Mouse (Mus musculus): ENCODE results near the gene Flrt1. TPM values are rescaled to one million over a fixed set of nuclear protein-coding genes. Genes with fewer than 3 reads are reported as not detected.

Flrt1 gene
- polyA plus RNA-seq, 1 experiment from 2014 or later, result 0.60 TPM

- Histone ChIP-seq H3K4me1 (replicated peaks; ENCODE audit: control insufficient read depth, insufficient read depth, low read length) (peaks cover 23% of the 10 kb centered on the region), H3K9me3 (ENCODE audit: control insufficient read depth, low read length) (no peaks in the 10 kb centered on the region), H3K27ac (ENCODE audit: low read depth, low read length) (no peak overlapping the region), H3K4me2 (no peak overlapping the region), H3K9ac (ENCODE audit: low read depth, low read length) (no peak overlapping the region), H3K27me3 (replicated peaks; ENCODE audit: control insufficient read depth, insufficient read depth, low read length) (peaks cover 49% of the 10 kb centered on the region), H3K36me3 (ENCODE audit: control insufficient read depth, insufficient read depth, low read length) (no peaks in the 10 kb centered on the region), H3K4me3 (ENCODE audit: low read depth, low read length) (no peak overlapping the region)
- WGBS, result 31% methylated on average over 14 of the region's 14 CpGs
- ATAC-seq (replicated peaks; ENCODE audit: low FRiP score) (0 out of 2 replicates have a peak, but pooled peaks have one; percentile 18), DNase-seq (ENCODE audit: low spot score) (no peak)
These were observed 31.4 kb upstream of the Flrt1 start for GRCm38 (mm10) chr19:7136714-7137498.

GRCm38 (mm10) chr19:7136016-7136415, 30.5 kb upstream of the Flrt1 start:
- 0 out of 2 replicates have a peak overlapping the region, but pooled peaks have one; percentile 13 for H3K27ac ChIP-seq (ENCODE audit: low read depth, low read length)
- no peak for DNase-seq (ENCODE audit: low spot score)

GRCm38 (mm10) chr19:7135525-7135924, 30.0 kb upstream of the Flrt1 start:
- Histone ChIP-seq H3K4me1 (replicated peaks; ENCODE audit: control insufficient read depth, insufficient read depth, low read length) (peaks cover 23% of the 10 kb centered on the region), H3K36me3 (ENCODE audit: control insufficient read depth, insufficient read depth, low read length) (no peaks in the 10 kb centered on the region), H3K27ac (ENCODE audit: low read depth, low read length) (0 out of 2 replicates have a peak overlapping the region, but pooled peaks have one; percentile 40), H3K9ac (ENCODE audit: low read depth, low read length) (no peak overlapping the region), H3K27me3 (replicated peaks; ENCODE audit: control insufficient read depth, insufficient read depth, low read length) (peaks cover 44% of the 10 kb centered on the region), H3K9me3 (ENCODE audit: control insufficient read depth, low read length) (no peaks in the 10 kb centered on the region), H3K4me2 (no peak overlapping the region), H3K4me3 (ENCODE audit: low read depth, low read length) (no peak overlapping the region)
- WGBS, result 16% methylated on average over 9 of the region's 9 CpGs
- DNase-seq (ENCODE audit: low spot score) (no peak), ATAC-seq (replicated peaks; ENCODE audit: low FRiP score) (no peak)

More at GRCm38 (mm10) chr19:7136016-7136415, 30.5 kb upstream of the Flrt1 start:
- Histone ChIP-seq H3K9ac (ENCODE audit: low read depth, low read length) (no peak overlapping the region), H3K4me3 (ENCODE audit: low read depth, low read length) (no peak overlapping the region), H3K4me2 (no peak overlapping the region), H3K4me1 (replicated peaks; ENCODE audit: control insufficient read depth, insufficient read depth, low read length) (peaks cover 23% of the 10 kb centered on the region), H3K9me3 (ENCODE audit: control insufficient read depth, low read length) (no peaks in the 10 kb centered on the region), H3K27me3 (replicated peaks; ENCODE audit: control insufficient read depth, insufficient read depth, low read length) (peaks cover 44% of the 10 kb centered on the region), H3K36me3 (ENCODE audit: control insufficient read depth, insufficient read depth, low read length) (no peaks in the 10 kb centered on the region)
- no peak for ATAC-seq (replicated peaks; ENCODE audit: low FRiP score)
- WGBS, result 22% methylated on average over 9 of the region's 9 CpGs

GRCm38 (mm10) chr19:7134631-7135091, 29.1 kb upstream of the Flrt1 start:
- 0 out of 2 replicates have a peak, but pooled peaks have one; percentile 15 for ATAC-seq (replicated peaks; ENCODE audit: low FRiP score)
- DNase-seq (ENCODE audit: low spot score), result no peak
- Histone ChIP-seq H3K4me3 (ENCODE audit: low read depth, low read length) (no peak overlapping the region), H3K4me1 (replicated peaks; ENCODE audit: control insufficient read depth, insufficient read depth, low read length) (peaks cover 27% of the 10 kb centered on the region), H3K9ac (ENCODE audit: low read depth, low read length) (no peak overlapping the region), H3K36me3 (ENCODE audit: control insufficient read depth, insufficient read depth, low read length) (no peaks in the 10 kb centered on the region), H3K9me3 (ENCODE audit: control insufficient read depth, low read length) (no peaks in the 10 kb centered on the region), H3K27me3 (replicated peaks; ENCODE audit: control insufficient read depth, insufficient read depth, low read length) (peaks cover 38% of the 10 kb centered on the region), H3K27ac (ENCODE audit: low read depth, low read length) (peak overlapping the region; percentile 40; the same call in 1 of the 2 replicates), H3K4me2 (no peak overlapping the region)
- WGBS, result 30% methylated on average over 17 of the region's 17 CpGs

GRCm38 (mm10) chr19:7133436-7133835, 27.9 kb upstream of the Flrt1 start:
- Histone ChIP-seq H3K4me1 (replicated peaks; ENCODE audit: control insufficient read depth, insufficient read depth, low read length) (peaks cover 32% of the 10 kb centered on the region), H3K9ac (ENCODE audit: low read depth, low read length) (no peak overlapping the region), H3K36me3 (ENCODE audit: control insufficient read depth, insufficient read depth, low read length) (no peaks in the 10 kb centered on the region)

GRCm38 (mm10) chr19:7130317-7130716, 24.8 kb upstream of the Flrt1 start:
- DNase-seq (ENCODE audit: low spot score) (no peak), ATAC-seq (replicated peaks; ENCODE audit: low FRiP score) (no peak)
- H3K4me1 ChIP-seq (replicated peaks; ENCODE audit: control insufficient read depth, insufficient read depth, low read length), result peaks cover 25% of the 10 kb centered on the region
- H3K27me3 ChIP-seq (replicated peaks; ENCODE audit: control insufficient read depth, insufficient read depth, low read length), result peaks cover 9% of the 10 kb centered on the region
- no peaks in the 10 kb centered on the region for H3K36me3 ChIP-seq (ENCODE audit: control insufficient read depth, insufficient read depth, low read length)
- H3K4me3 ChIP-seq (ENCODE audit: low read depth, low read length), result no peak overlapping the region
- no peaks in the 10 kb centered on the region for H3K9me3 ChIP-seq (ENCODE audit: control insufficient read depth, low read length)
- no peak overlapping the region for H3K4me2 ChIP-seq
- 46% methylated on average over 11 of the region's 11 CpGs for WGBS
- H3K27ac ChIP-seq (ENCODE audit: low read depth, low read length), result no peak overlapping the region
- no peak overlapping the region for H3K9ac ChIP-seq (ENCODE audit: low read depth, low read length)

More at GRCm38 (mm10) chr19:7133436-7133835, 27.9 kb upstream of the Flrt1 start:
- Histone ChIP-seq H3K27me3 (replicated peaks; ENCODE audit: control insufficient read depth, insufficient read depth, low read length) (peaks cover 37% of the 10 kb centered on the region), H3K9me3 (ENCODE audit: control insufficient read depth, low read length) (no peaks in the 10 kb centered on the region), H3K4me3 (ENCODE audit: low read depth, low read length) (no peak overlapping the region), H3K27ac (ENCODE audit: low read depth, low read length) (no peak overlapping the region), H3K4me2 (no peak overlapping the region)
- WGBS, result 83% methylated on average over 9 of the region's 9 CpGs
- ATAC-seq (replicated peaks; ENCODE audit: low FRiP score), result no peak
- DNase-seq (ENCODE audit: low spot score), result no peak

- Histone ChIP-seq H3K27me3 (replicated peaks; ENCODE audit: control insufficient read depth, insufficient read depth, low read length) (peaks cover 3% of the 10 kb centered on the region; the same call in 1 of the 2 replicates), H3K4me1 (replicated peaks; ENCODE audit: control insufficient read depth, insufficient read depth, low read length) (peaks cover 12% of the 10 kb centered on the region), H3K27ac (ENCODE audit: low read depth, low read length) (no peak overlapping the region), H3K9ac (ENCODE audit: low read depth, low read length) (no peak overlapping the region), H3K4me3 (ENCODE audit: low read depth, low read length) (no peak overlapping the region), H3K36me3 (ENCODE audit: control insufficient read depth, insufficient read depth, low read length) (no peaks in the 10 kb centered on the region), H3K4me2 (no peak overlapping the region), H3K9me3 (ENCODE audit: control insufficient read depth, low read length) (no peaks in the 10 kb centered on the region)
- DNase-seq (ENCODE audit: low spot score), result no peak
- 67% methylated on average over 19 of the region's 19 CpGs for WGBS
- ATAC-seq (replicated peaks; ENCODE audit: low FRiP score), result no peak
These were observed 23.3 kb upstream of the Flrt1 start for GRCm38 (mm10) chr19:7128551-7129475.

GRCm38 (mm10) chr19:7126933-7127332, 21.4 kb upstream of the Flrt1 start:
- WGBS, result 57% methylated on average over 2 of the region's 2 CpGs
- peaks cover 14% of the 10 kb centered on the region for H3K4me1 ChIP-seq (replicated peaks; ENCODE audit: control insufficient read depth, insufficient read depth, low read length)
- no peak overlapping the region for H3K4me2 ChIP-seq
- H3K9ac ChIP-seq (ENCODE audit: low read depth, low read length), result no peak overlapping the region
- peaks cover 8% of the 10 kb centered on the region; the same call in 1 of the 2 replicates for H3K27me3 ChIP-seq (replicated peaks; ENCODE audit: control insufficient read depth, insufficient read depth, low read length)
- H3K4me3 ChIP-seq (ENCODE audit: low read depth, low read length), result no peak overlapping the region
- H3K36me3 ChIP-seq (ENCODE audit: control insufficient read depth, insufficient read depth, low read length), result no peaks in the 10 kb centered on the region
- no peaks in the 10 kb centered on the region for H3K9me3 ChIP-seq (ENCODE audit: control insufficient read depth, low read length)
- no peak overlapping the region for H3K27ac ChIP-seq (ENCODE audit: low read depth, low read length)
- DNase-seq (ENCODE audit: low spot score) (no peak), ATAC-seq (replicated peaks; ENCODE audit: low FRiP score) (no peak; the same call in 1 of the 2 replicates)

Data from liver, embryonic 11.5 days (tissue).